Mouse (Mus musculus): ENCODE data around the gene Nip7.
"Not testable (repeated sequence)": the region's sequence is repeated elsewhere in the genome, so short reads cannot be mapped to it uniquely, and the experiment has no call there.

Gene Nip7

DNA sequence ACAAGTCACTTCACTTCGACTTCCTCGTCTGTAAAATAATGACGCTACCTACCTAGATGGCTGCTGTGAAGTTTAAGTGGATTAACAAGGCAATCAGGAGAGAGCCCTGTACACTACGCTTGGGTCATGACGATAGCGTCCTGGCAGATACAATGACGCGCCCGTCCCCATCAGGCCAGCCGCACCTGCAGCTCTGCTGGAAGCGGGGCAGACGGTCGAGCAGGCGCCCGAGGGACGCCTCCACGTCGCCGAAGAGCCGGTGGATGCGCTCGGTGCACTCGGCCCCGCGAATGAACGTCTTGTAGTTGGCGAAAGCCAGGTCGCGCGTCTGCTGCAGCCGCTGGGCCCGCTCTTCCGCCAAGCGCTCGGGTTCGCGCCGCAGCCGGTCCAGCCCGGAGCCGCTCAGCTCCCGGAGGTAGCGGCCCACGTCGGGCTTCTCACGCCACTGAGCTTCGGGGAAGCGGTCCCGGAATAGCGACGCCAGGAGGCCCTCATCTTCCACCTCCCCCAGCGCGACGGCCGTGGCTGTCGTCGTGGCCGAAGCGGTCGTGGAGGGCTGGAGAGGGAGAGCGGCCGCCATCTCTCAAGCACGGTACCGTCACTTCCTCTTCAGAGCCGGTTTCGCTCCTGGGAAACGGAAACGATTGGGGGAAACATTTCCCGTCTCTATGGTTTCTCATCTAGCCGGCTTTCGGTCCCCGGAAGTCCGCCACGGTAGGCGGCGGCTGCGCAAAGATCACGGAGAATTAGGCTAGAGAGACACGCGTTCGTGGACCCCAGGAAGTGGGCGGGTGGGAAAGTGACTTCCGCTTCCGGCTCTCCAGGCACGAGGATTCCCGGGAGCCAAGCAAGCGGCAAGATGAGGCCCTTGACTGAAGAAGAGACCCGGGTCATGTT lies at the start of gene Nip7, which contains the start of gene Cog8:
Nip7 (plus strand) TSS at position 802 of the 897 bp plus-strand sequence.
Cog8 (minus strand) TSS at position 614 of the 897 bp plus-strand sequence.
- DNase-seq = peak; percentile 92 to 95

GRCm38 (mm10) chr8:107007795-107008194 lies 48.9 kb upstream of the Nip7 start:
- no peak for DNase-seq

GRCm38 (mm10) chr8:107012666-107013065 lies 44.0 kb upstream of the Nip7 start:
- no peak for DNase-seq

DNA sequence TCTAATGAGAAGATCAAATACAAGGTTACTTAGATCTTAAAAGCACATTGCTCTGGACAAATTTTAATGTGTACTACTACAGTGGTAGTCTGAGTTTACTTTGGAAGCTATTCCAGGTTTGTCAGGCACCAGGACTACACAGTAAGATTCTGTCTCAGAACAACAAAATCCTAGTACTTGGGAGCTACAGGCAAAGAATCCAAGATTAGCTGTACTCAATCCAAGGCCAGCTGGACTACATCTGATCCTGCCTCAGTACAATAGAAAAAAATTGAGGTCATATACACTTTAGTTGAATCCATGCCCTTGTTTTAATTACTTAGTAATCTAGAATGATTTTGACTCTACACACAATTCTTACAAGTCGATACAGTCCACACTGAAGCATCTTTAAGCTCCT lies 41.8 kb upstream of the Nip7 start:
- DNase-seq = no peak

DNA sequence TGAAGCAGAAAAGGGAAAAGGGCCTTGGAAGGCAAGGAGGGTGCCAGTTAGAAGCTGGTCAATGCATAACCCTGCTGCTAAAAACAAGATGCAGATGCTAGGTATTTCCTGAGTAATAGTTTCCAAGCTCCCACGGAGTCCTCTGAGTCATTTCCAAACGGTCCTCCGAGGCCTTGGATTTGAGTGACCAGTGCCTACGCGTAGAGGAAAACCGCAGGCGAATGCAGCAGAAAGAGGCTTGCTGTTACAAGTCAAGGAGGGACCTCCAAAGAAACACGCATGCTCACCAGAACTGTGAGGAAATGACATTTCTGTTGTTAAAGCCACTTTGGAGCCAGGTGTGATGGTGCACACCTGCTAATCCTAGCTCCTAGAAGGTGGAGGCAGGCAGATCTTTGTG lies 33.2 kb upstream of the Nip7 start:
- DNase-seq = no peak

DNA sequence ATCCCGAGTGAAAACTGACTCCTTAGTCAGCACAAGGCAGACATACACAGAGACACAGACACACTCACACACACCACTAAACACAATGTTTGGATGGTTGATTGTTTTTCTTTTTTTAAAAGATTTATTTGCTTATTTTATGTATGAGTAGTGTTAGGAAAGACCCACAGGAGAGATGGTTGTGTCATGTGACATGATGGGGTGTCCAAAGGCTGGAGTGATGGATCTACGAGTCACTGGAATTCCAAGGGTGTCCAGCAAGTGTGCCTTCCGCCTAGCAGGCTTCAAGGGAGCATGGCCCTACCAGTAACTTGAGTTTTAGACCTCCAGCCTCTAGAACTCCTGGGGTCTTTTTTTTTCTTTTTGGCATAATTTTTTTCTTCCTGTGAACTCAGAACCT lies 27.4 kb upstream of the Nip7 start:
- DNase-seq = no peak

GRCm38 (mm10) chr8:107030058-107030457 lies 26.6 kb upstream of the Nip7 start:
- DNase-seq = no peak

DNA sequence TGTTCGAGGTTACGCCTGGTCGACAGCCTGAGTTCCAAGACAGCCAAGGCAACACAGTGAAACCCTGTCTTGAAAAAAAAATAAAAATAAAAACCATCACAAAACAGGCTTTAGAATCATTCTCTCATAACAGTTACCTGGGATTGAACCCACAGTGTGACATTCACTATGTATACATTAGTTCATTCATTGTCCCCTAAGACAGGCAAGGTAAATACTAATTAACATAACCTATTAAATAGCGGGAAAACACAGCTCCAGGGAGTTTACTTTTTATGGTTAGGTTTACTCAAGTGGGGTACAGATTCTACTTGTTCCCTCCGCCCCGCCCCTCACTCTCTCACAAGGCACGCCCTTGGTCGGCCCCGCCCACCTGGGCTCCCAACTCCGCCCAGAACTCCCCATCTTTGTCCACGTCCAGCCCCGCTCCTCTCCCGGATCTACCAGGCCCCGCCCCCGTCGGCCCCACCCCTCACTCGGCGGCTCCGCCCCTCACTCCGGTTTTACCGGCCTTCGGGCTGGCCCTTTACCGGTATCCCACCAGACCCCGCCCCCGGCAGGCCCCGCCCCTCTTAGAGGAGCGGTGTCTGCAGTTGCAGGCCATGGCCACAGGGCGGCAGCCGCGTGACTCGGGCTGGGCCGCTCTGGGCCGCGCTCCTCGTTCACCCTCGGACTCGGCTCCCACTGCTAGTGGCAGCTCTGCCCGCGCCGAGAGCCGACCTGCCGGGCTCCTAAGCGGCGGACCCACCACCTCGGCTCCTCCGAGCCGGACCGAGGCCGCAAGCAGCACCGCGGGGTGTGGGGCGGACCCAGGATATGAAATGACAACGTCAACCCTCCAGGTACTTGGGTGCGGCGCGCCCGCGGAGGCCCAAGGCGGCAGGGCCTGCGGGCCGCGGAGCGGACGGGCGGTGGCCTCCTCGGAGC lies 25.8 kb upstream of the Nip7 start, which contains the start of gene Vps4a:
Vps4a (plus strand) TSS at position 573 of the 927 bp plus-strand sequence.
- DNase-seq = peak; percentile 90 to 91

DNA sequence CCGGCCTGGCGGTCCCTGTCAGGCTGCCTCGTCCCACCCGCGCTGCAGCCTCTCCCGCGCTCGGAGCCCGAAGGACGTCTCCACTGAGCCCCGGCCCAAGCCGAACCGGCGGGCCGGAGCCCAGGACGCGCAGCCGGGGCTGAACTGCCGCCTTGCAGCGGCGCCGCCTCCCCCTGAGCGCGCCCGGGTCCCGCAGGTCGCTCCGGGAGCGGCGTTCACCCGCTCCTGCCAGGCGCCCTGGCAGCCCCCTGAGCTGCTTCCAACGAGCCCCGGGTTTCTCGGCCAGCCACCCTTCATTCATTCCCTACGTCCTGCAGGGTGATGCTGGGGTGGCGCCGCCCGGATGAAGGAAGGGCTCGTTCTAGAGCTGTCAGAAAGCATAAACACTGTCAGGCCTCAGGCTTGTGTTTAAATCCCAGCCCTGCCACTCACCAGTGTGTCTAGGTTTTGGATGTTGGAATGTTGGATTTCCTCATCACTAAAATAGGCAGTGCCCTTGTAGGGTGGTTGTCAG lies 25.0 kb upstream of the Nip7 start:
- DNase-seq = no peak

- DNase-seq = not testable (repeated sequence)
Measured at GRCm38 (mm10) chr8:107033609-107034008, 23.1 kb upstream of the Nip7 start.

DNA sequence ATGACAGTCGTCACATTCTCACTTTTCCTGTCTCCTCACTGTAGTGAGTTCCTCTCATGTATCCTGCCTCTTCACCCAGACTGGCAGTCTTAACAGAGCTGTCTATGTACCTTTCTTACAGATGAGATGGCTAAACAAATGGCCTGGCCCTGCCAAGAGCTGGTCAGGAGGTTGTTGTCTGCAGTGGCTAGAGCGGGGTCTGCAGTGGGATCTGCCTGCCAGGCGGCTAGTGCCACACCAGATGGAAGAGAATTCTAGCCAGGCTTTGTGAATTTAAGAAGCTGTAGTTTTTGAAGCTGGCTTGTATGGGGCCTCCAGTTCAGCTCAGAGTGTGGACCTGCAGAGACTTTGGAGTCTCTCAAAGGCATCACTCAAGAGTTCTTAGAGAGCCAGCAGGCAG lies 21.0 kb upstream of the Nip7 start:
- DNase-seq = no peak

DNA sequence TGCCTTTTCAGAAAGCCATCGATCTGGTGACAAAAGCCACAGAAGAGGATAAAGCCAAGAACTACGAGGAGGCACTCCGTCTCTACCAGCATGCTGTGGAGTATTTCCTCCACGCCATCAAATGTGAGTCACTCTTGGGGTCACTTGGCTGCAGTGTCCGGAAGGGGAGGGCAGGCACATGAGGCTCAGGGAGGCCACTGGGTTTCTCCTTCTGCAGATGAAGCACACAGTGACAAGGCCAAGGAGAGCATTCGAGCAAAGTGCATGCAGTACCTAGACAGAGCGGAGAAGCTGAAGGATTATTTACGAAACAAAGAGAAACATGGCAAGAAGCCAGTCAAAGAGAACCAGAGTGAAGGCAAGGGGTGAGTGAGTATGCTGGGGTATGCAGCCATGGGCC lies 20.1 kb upstream of the Nip7 start:
- DNase-seq = no peak

GRCm38 (mm10) chr8:107040632-107041031 lies 16.0 kb upstream of the Nip7 start:
- DNase-seq = no peak

DNA sequence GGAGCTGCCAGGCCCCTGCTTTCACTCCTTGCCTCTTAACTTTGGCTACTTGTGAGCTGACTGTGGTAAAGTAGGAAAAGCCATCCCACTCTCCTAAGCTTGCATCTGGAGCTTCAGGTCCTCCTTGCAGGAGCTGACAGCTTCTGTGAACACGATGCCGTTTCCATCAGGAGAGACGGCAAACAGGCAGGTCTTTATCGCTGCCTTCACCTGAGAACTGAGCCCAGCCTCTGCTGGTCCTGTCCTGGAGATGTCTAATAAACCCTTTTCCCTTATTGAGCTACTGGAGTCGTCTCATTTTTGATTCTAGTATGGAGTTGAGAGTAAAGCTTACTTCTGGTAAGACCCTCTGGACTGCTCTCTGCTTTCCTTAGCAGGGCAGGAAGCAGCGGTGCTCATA lies 11.2 kb upstream of the Nip7 start:
- DNase-seq = no peak

DNA sequence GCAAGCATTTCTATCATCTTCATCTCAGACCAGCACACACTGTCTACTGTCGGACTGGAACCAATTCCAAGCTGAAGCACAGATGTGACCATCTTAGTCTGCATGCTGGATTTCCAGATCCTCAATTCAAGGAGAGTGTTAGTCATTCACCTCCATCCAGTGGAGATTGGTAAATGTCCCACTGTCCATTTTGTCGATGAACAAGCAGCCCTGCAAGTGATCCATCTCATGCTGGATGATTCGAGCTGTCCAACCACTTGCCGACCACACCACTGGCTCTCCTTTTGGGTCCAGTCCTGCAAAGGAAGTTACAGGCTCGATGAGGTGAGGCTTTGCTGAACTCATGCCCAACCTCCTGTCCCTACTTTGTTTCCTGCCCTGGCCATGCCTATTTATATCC lies 9.7 kb upstream of the Nip7 start:
- no peak for DNase-seq

- peak; percentile 73 to 75 for DNase-seq
Measured at GRCm38 (mm10) chr8:107048061-107048941, 8.4 kb upstream of the Nip7 start, which contains the start of gene Pdf. Gene Pdf, minus strand, starts transcription at chr8:107048614.

DNA sequence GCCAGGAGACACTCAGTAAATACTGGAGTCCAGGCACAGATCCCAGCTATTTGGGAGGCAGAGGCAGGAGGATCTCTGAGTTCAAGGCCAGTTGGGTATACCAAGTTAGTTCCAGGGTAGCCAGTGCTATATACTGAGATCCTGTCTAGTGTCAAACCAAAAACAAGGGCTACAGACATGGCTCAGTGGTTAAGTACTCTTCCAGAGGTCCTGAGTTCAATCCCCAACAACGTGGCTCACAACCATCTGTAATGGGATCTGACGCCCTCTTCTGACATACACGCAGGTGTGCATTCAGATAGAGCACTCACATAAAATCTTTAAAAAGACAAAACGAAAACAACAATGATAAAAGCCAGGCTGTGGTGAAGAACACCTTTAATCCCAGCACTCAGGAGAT lies 7.2 kb upstream of the Nip7 start:
- no peak for DNase-seq

- DNase-seq = no peak
Measured at GRCm38 (mm10) chr8:107052046-107052445, 4.6 kb upstream of the Nip7 start.

DNA sequence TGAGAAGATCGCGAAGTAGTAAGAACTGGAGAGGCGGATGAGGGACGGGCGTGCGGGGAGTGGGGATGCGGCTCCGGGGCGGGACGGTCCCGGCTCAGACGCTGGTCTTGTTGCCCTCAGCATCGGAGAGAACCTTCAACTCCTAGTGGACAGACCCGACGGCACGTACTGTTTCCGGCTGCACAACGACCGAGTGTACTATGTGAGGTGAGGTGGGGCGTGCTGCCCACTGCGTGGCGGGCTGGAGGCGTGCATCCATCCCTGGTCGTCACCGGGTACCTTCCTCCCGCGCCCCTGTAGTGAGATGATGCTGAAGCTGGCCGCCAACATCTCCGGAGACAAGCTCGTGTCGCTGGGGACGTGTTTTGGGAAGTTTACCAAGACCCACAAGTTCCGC lies 294 bp downstream of the Nip7 start:
- DNase-seq = no peak

- no peak for DNase-seq
Measured at GRCm38 (mm10) chr8:107062613-107063012, 5.9 kb downstream of the Nip7 start.

DNA sequence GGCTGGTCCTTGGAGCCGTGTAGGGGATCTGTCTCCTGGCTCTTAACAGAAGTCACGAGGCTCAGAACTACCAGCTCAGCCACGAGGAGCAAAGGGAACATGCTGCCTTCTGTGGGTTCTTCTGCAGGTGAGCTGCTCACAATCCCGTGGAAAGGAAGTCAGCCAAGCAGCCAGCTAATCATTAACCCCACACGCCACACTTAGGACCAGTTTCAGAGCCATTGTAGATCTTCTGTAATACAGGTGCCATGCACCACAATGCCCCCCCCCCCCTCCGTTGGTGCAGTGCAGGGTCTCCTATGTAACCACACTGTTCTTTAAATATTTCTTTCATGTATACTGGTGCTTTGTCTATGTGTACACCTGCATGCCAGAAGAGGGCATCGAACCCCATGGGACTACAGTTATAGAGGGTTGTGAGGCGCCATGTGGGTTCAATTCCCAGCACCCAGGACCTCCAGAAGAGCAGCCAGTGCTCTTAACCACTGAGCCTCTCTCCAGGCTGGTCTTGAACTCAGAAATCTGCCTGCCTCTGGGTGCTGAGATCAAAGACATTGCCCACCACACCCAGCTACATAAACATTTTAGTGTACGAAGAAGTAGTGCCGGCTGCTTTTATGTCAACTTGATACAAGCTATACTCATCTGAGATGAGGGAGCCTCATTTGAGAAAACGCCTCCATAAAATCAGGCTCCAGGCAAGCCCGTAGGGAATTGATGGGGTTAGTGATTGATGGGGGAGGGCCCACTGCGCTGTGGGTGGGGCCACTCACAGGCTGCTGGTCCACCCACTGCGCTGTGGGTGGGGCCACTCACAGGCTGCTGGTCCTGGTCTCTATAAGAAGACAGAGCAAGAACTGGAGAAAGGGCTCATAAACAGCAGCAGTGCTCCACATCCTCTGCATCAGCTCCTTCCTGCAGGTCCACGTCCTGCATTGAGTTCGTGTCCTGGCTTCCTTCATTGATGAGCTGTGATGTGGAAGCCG lies 9.1 kb downstream of the Nip7 start, which contains the start of gene Tmed6:
Tmed6 (minus strand) TSS at position 134 of the 986 bp plus-strand sequence.
- DNase-seq = no peak
